Mouse (Mus musculus) fat pad, adult 2 months (tissue): ENCODE data around the gene Col17a1.

ENCODE experiments used
- DNase-seq: peaks from one replicate; pipeline ENCODE4 v3.0.0-alpha.2; 2011; ENCODE audit warnings: low read depth, low spot score; ENCODE audit errors: extremely low read depth

Col17a1 gene

GRCm38 (mm10) chr19:47608513-47608912, 83.4 kb downstream of the Col17a1 start:
- DNase-seq = no peak
